Mouse (Mus musculus) neural tube, embryonic 15.5 days (tissue): ENCODE measurements at regions not wholly inside any gene's neighbourhood (a gene's known extent, or its start where the extent isn't known, plus 50 kb on each side); places are given as distances from the start of the nearest gene placed in this dataset.

ENCODE experiments used
- ATAC-seq: fragments of 200-750 bp; cut with Nextera tagmentation; 2 replicates; pipeline ENCODE4 v1.8.0; 2017; ENCODE audit warnings: mild to moderate bottlenecking, moderate TSS enrichment, moderate library complexity; ENCODE audit not compliant: low FRiP score
- H3K27ac ChIP-seq: fragments of 300-500 bp; sonication (generic); replicated peaks from 2 replicates; pipeline ENCODE4 v1.5.1; 2015; ENCODE audit warnings: mild to moderate bottlenecking, inconsistent platforms
- H3K27me3 ChIP-seq: fragments of 300-500 bp; sonication (generic); replicated peaks from 2 replicates; pipeline ENCODE4 v1.6.1; 2015; ENCODE audit warnings: inconsistent platforms
- H3K36me3 ChIP-seq: fragments of 300-500 bp; sonication (generic); 2 replicates; pipeline ENCODE4 v1.6.1; 2015; ENCODE audit warnings: inconsistent platforms
- H3K4me1 ChIP-seq: fragments of 300-500 bp; sonication (generic); 2 replicates; pipeline ENCODE4 v1.6.1; 2015; ENCODE audit warnings: inconsistent platforms
- H3K4me2 ChIP-seq: fragments of 300-500 bp; sonication (generic); 2 replicates; pipeline ENCODE4 v1.6.1; 2015; ENCODE audit warnings: inconsistent platforms, mild to moderate bottlenecking, moderate library complexity
- H3K4me3 ChIP-seq: fragments of 300-500 bp; sonication (generic); replicated peaks from 2 replicates; pipeline ENCODE4 v1.5.1; 2015; ENCODE audit warnings: mild to moderate bottlenecking, inconsistent platforms
- H3K9ac ChIP-seq: fragments of 300-500 bp; sonication (generic); replicated peaks from 2 replicates; pipeline ENCODE4 v1.6.1; 2015; ENCODE audit warnings: mild to moderate bottlenecking, inconsistent platforms
- H3K9me3 ChIP-seq: fragments of 300-500 bp; sonication (generic); replicated peaks from 2 replicates; pipeline ENCODE4 v1.6.1; 2016; ENCODE audit warnings: inconsistent platforms
- WGBS: fragments of 180-500 bp; shearing (Covaris S2); methylation state at CpG from one replicate; pipeline ENCODE4 v1.1.7; 2015; ENCODE audit warnings: mixed read lengths; 5-methylcytosine and 5-hydroxymethylcytosine counted together

- no peaks in the 10 kb centered on the region for H3K9me3 ChIP-seq
- H3K27ac ChIP-seq = peak overlapping the region; percentile 45
- 36% methylated on average over 3 of the region's 3 CpGs for WGBS
- no peak overlapping the region for H3K4me2 ChIP-seq
- no peaks in the 10 kb centered on the region for H3K4me1 ChIP-seq
- H3K9ac ChIP-seq = no peak overlapping the region
- no peaks in the 10 kb centered on the region for H3K36me3 ChIP-seq
- H3K4me3 ChIP-seq = no peak overlapping the region
- ATAC-seq = peak; percentile 50; the same call in 1 of the 2 replicates
- H3K27me3 ChIP-seq = no peaks in the 10 kb centered on the region
These were observed 72.7 kb upstream of the Gm10184 start for GRCm38 (mm10) chr17:89982904-89983303.

GRCm38 (mm10) chr17:89979055-89979853, 69.0 kb upstream of the Gm10184 start:
- H3K4me2 ChIP-seq = no peak overlapping the region
- no peak overlapping the region for H3K27ac ChIP-seq
- no peaks in the 10 kb centered on the region for H3K4me1 ChIP-seq
- H3K9me3 ChIP-seq = no peaks in the 10 kb centered on the region
- H3K4me3 ChIP-seq = no peak overlapping the region
- ATAC-seq = no peak
- H3K27me3 ChIP-seq = no peaks in the 10 kb centered on the region
- H3K9ac ChIP-seq = no peak overlapping the region
- no peaks in the 10 kb centered on the region for H3K36me3 ChIP-seq
- 55% methylated on average over 5 of the region's 5 CpGs for WGBS

- H3K9ac ChIP-seq = no peak overlapping the region
- H3K27me3 ChIP-seq = no peaks in the 10 kb centered on the region
- 87% methylated on average over 1 of the region's 1 CpGs for WGBS
- H3K4me2 ChIP-seq = no peak overlapping the region
- no peaks in the 10 kb centered on the region for H3K36me3 ChIP-seq
- H3K9me3 ChIP-seq = no peaks in the 10 kb centered on the region
- H3K27ac ChIP-seq = no peak overlapping the region
- H3K4me1 ChIP-seq = no peaks in the 10 kb centered on the region
- ATAC-seq = no peak
- H3K4me3 ChIP-seq = no peak overlapping the region
These were observed 52.8 kb upstream of the Gm10184 start for GRCm38 (mm10) chr17:89963000-89963399.

GRCm38 (mm10) chr17:89961431-89961830, 51.2 kb upstream of the Gm10184 start:
- WGBS = 94% methylated on average over 1 of the region's 1 CpGs
- Histone ChIP-seq H3K36me3 (no peaks in the 10 kb centered on the region), H3K4me2 (no peak overlapping the region), H3K27ac (no peak overlapping the region), H3K4me1 (no peaks in the 10 kb centered on the region), H3K9me3 (no peaks in the 10 kb centered on the region), H3K9ac (no peak overlapping the region), H3K4me3 (no peak overlapping the region), H3K27me3 (no peaks in the 10 kb centered on the region)
- no peak for ATAC-seq

GRCm38 (mm10) chr17:89960368-89960767, 50.1 kb upstream of the Gm10184 start:
- H3K36me3 ChIP-seq = no peaks in the 10 kb centered on the region
- no peaks in the 10 kb centered on the region for H3K4me1 ChIP-seq
- 30% methylated on average over 1 of the region's 1 CpGs for WGBS

More at GRCm38 (mm10) chr17:89960368-89960767, 50.1 kb upstream of the Gm10184 start:
- no peaks in the 10 kb centered on the region for H3K9me3 ChIP-seq
- H3K4me2 ChIP-seq = no peak overlapping the region
- no peak for ATAC-seq
- no peak overlapping the region for H3K27ac ChIP-seq
- no peaks in the 10 kb centered on the region for H3K27me3 ChIP-seq
- no peak overlapping the region for H3K9ac ChIP-seq
- no peak overlapping the region for H3K4me3 ChIP-seq
